Mouse (Mus musculus) brown adipose tissue, adult 24 weeks (tissue): ENCODE measurements around the gene Olfr458. TPM values are rescaled to one million over a fixed set of nuclear protein-coding genes. Genes with fewer than 3 reads are reported as not detected.

Source experiments
- H3K27ac ChIP-seq: fragments of 200-500 bp; replicated peaks from 2 replicates; pipeline ENCODE4 v1.5.1; 2012; ENCODE audit warnings: low read depth, mild to moderate bottlenecking, low read length
- H3K4me1 ChIP-seq: fragments of 200-500 bp; 2 replicates; pipeline ENCODE4 v1.6.1; 2012; ENCODE audit warnings: low read length, mixed read lengths; ENCODE audit not compliant: control insufficient read depth, insufficient read depth, insufficient read length
- H3K4me3 ChIP-seq: fragments of 200-500 bp; 2 replicates; pipeline ENCODE4 v1.5.1; 2012; ENCODE audit warnings: low read depth, mild to moderate bottlenecking, low read length, moderate library complexity; ENCODE audit not compliant: insufficient read depth
- polyA plus RNA-seq: library from polyadenylated mRNA; stranded (reverse); fragments of >200 nt; gene quantifications from 2 replicates; pipeline ENCODE4 v1.2.4, GENCODE M21; 2012; ENCODE audit not compliant: missing spikeins, insufficient read depth, insufficient read length

The Olfr458 gene
- polyA plus RNA-seq, 1 experiment: not detected

GRCm38 (mm10) chr6:42426337-42426736, 38.7 kb downstream of the Olfr458 start:
- H3K4me3 ChIP-seq: no peak overlapping the region
- no peak overlapping the region for H3K27ac ChIP-seq
- no peaks in the 10 kb centered on the region for H3K4me1 ChIP-seq

DNA sequence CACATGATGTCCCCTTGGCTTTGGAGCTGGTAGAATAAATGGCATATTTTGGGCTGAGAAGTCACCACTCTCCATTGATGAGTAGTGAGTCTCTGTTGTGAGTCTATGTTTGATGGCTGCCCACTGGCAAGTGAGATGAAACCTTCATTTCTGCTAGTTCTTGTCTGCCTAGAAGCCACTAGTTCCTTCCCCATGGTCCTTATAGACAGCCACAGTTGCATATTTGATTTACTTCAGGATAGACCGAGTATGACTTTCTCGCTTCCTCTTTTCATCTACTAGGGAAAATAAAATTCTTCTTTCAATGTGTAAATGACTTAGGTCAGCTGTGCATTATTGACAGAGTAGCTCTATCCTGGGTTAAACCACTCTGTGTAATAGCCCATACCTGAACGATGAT, 40.5 kb downstream of the Olfr458 start:
- H3K27ac ChIP-seq: no peak overlapping the region

DNA sequence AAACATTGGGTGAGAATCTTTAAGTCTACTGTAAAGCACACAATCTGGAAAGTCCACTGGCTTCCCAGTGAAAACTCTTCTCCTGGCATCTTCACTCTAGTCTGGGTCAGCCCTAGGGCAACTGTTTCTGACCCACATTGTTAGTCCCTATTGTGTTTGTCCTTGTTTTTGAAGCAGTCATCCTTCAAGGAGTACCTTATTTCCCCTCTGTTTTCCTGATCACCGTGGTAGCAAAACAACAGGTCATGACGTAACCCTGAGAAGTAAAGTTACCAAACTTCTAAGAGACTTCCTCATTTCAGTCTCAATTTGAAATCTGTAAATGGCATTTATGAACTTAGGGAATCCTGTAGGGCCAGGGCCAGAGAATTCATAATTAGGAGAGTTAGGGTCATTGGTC, 43.6 kb downstream of the Olfr458 start:
- Histone ChIP-seq H3K27ac (no peak overlapping the region), H3K4me3 (no peak overlapping the region), H3K4me1 (no peaks in the 10 kb centered on the region)

More for the DNA sequence above, 40.5 kb downstream of the Olfr458 start:
- H3K4me1 ChIP-seq: no peaks in the 10 kb centered on the region
- H3K4me3 ChIP-seq: no peak overlapping the region

DNA sequence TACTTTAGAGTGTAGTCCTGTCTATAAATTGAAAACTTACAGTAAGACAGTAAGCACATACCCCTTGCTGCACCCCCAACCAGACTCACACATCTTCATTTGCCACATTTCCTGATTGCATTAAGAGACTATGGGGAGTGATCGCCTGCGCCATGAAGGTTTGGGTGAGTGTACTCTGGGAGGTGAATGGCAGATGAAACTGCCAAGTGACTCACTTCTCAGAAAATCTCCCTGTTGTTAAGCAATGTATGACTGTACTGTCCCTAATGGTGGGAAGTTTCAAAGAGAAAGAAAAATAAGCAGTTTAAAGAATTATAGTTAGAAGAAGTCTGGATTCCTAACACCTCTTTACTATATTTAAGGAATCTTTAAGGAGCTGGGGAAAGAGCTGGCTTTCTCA, 45.6 kb downstream of the Olfr458 start:
- Histone ChIP-seq H3K4me1 (no peaks in the 10 kb centered on the region), H3K27ac (no peak overlapping the region), H3K4me3 (no peak overlapping the region)

Other genes starting within 250 kb of the Olfr458 start
- gene Tas2r144, start 249.9 kb downstream of the Olfr458 start, polyA plus RNA-seq: not detected in 2 replicates
- 117 and 158 TPM in 2 replicates for gene Gstk1, start 219.3 kb downstream of the Olfr458 start, polyA plus RNA-seq
- 1.2 and 1.7 TPM in 2 replicates for gene Tmem139, start 203.2 kb downstream of the Olfr458 start, polyA plus RNA-seq
- 3.7 and 7.1 TPM in 2 replicates for gene Casp2, start 200.2 kb downstream of the Olfr458 start, polyA plus RNA-seq
- 0.79 and 2.3 TPM in 2 replicates for gene Clcn1, start 178.5 kb downstream of the Olfr458 start, polyA plus RNA-seq
- not detected in 2 replicates for gene Fam131b, start 140.6 kb downstream of the Olfr458 start, polyA plus RNA-seq
- 16.2 and 22.0 TPM in 2 replicates for gene Zyx, start 115.6 kb downstream of the Olfr458 start, polyA plus RNA-seq
- not detected in 2 replicates for gene Epha1, start 91.9 kb downstream of the Olfr458 start, polyA plus RNA-seq
- gene Tas2r143, start 65.0 kb downstream of the Olfr458 start, polyA plus RNA-seq: not detected in 2 replicates
- not detected in 2 replicates for gene Tas2r135, start 59.8 kb downstream of the Olfr458 start, polyA plus RNA-seq
- not detected in 2 replicates for gene Tas2r126, start 30.7 kb downstream of the Olfr458 start, polyA plus RNA-seq
- gene Olfr457, start 11.1 kb upstream of the Olfr458 start, polyA plus RNA-seq: not detected in 2 replicates
- not detected in 2 replicates for gene Olfr456, start 22.0 kb upstream of the Olfr458 start, polyA plus RNA-seq
- gene Olfr455, start 82.4 kb upstream of the Olfr458 start, polyA plus RNA-seq: not detected in 2 replicates
- not detected in 2 replicates for gene Tcaf3, start 132.5 kb upstream of the Olfr458 start, polyA plus RNA-seq
- gene Tcaf2, start 180.1 kb upstream of the Olfr458 start, polyA plus RNA-seq: 3.0 and 4.1 TPM in 2 replicates
- gene Tcaf1, start 244.9 kb upstream of the Olfr458 start, polyA plus RNA-seq: 7.3 and 8.3 TPM in 2 replicates